Mouse (Mus musculus) CH12.LX (cell line): ENCODE data around the gene Coro2b. TPM values are rescaled to one million over a fixed set of nuclear protein-coding genes. Genes with fewer than 3 reads are reported as not detected.

Experiments
- DNase-seq: peaks from one replicate; pipeline ENCODE4 v3.0.0-alpha.2; 2013; ENCODE audit errors: extremely low read depth
- H3K27ac ChIP-seq: 2 replicates; pipeline ENCODE4 v1.5.1; 2012; ENCODE audit warnings: low read depth, mild to moderate bottlenecking, control low read depth, moderate library complexity; ENCODE audit not compliant: insufficient read depth
- H3K27me3 ChIP-seq: replicated peaks from 2 replicates; pipeline ENCODE3; 2012; ENCODE audit warnings: inconsistent platforms
- H3K36me3 ChIP-seq, 2 experiments: replicated peaks in 1 of 2; 2 replicates each; pipeline versions ENCODE3 to v1.6.1; 2012; ENCODE audit warnings: inconsistent platforms in 1 of 2, low read length in 1 of 2, mild to moderate bottlenecking in 1 of 2, mixed read lengths in 1 of 2, moderate library complexity in 1 of 2; ENCODE audit not compliant: control insufficient read depth in 1 of 2, insufficient read depth in 1 of 2
- H3K4me1 ChIP-seq, 2 experiments: 2 replicates each; pipeline ENCODE4 v1.6.1; 2012; ENCODE audit warnings: inconsistent platforms in 1 of 2, moderate library complexity in 1 of 2; ENCODE audit not compliant: insufficient read depth in 2 of 2, control insufficient read depth in 1 of 2
- H3K4me2 ChIP-seq: 2 replicates; pipeline ENCODE4 v1.6.1; 2012; ENCODE audit warnings: low read depth, mild to moderate bottlenecking, control low read depth; ENCODE audit not compliant: poor library complexity, insufficient read depth, severe bottlenecking
- H3K4me3 ChIP-seq, 3 experiments: fragments of 150-350 bp in 1 of 3; sonication (generic) in 1 of 3; replicated peaks in 1 of 3; 2 replicates each; pipeline versions ENCODE3 to v1.5.1; 2011 to 2012; ENCODE audit warnings: low read depth in 2 of 3, low read length in 2 of 3, mild to moderate bottlenecking in 2 of 3, moderate library complexity in 2 of 3, control low read depth in 1 of 3, improper control_type of control experiment in 1 of 3, inconsistent platforms in 1 of 3, mixed read lengths in 1 of 3; ENCODE audit not compliant: poor library complexity in 1 of 3
- H3K79me2 ChIP-seq: replicated peaks from 2 replicates; pipeline ENCODE4 v1.6.1; 2012; ENCODE audit warnings: mild to moderate bottlenecking, moderate library complexity; ENCODE audit not compliant: control insufficient read depth, poor library complexity, insufficient read depth, severe bottlenecking; ENCODE audit errors: extremely low read depth
- H3K9ac ChIP-seq: 2 replicates; pipeline ENCODE4 v1.6.1; 2012; ENCODE audit warnings: low read depth, mild to moderate bottlenecking, control low read depth, moderate library complexity; ENCODE audit not compliant: insufficient read depth
- H3K9me3 ChIP-seq: replicated peaks from 2 replicates; pipeline ENCODE3; 2012; ENCODE audit warnings: low read length, inconsistent platforms, mixed read lengths
- CHD1 ChIP-seq: IDR thresholded peaks from 2 replicates; pipeline ENCODE4 v1.6.1; 2012; ENCODE audit warnings: low read depth, low read length, improper control_type of control experiment, inconsistent platforms
- CTCF ChIP-seq, 2 experiments: IDR thresholded peaks in 1 of 2; conservative IDR thresholded peaks in 1 of 2; 2 replicates each; pipeline ENCODE4 v1.5.1; 2011 to 2012; ENCODE audit warnings: low read depth in 2 of 2, low read length in 2 of 2, improper control_type of control experiment in 1 of 2, inconsistent platforms in 1 of 2, mild to moderate bottlenecking in 1 of 2, moderate library complexity in 1 of 2
- ELF1 ChIP-seq: IDR thresholded peaks from 2 replicates; pipeline ENCODE4 v1.6.1; 2014; ENCODE audit warnings: low read depth, mild to moderate bottlenecking, inconsistent platforms, low read length, improper control_type of control experiment
- EP300 ChIP-seq: IDR thresholded peaks from 2 replicates; pipeline ENCODE4 v1.6.1; 2011; ENCODE audit warnings: low read length, improper control_type of control experiment
- ETS1 ChIP-seq: conservative IDR thresholded peaks from 2 replicates; pipeline ENCODE4 v1.6.1; 2012; ENCODE audit warnings: low read depth, mild to moderate bottlenecking, inconsistent platforms, low read length, improper control_type of control experiment, moderate library complexity
- GABPA ChIP-seq: IDR thresholded peaks from 2 replicates; pipeline ENCODE4 v1.6.1; 2012; ENCODE audit warnings: low read depth, low read length, improper control_type of control experiment, inconsistent platforms; ENCODE audit not compliant: insufficient replicate concordance
- HCFC1 ChIP-seq: IDR thresholded peaks from 2 replicates; pipeline ENCODE4 v1.6.1; 2012; ENCODE audit warnings: low read depth, mild to moderate bottlenecking, inconsistent platforms, low read length, improper control_type of control experiment
- IRF4 ChIP-seq: IDR thresholded peaks from 2 replicates; pipeline ENCODE4 v1.6.1; 2014; ENCODE audit warnings: low read depth, mild to moderate bottlenecking, inconsistent platforms, low read length, improper control_type of control experiment
- KAT2A ChIP-seq: IDR thresholded peaks from 2 replicates; pipeline ENCODE4 v1.6.1; 2012; ENCODE audit warnings: low read length, improper control_type of control experiment, inconsistent platforms; ENCODE audit not compliant: insufficient replicate concordance
- MAFK ChIP-seq: IDR thresholded peaks from 2 replicates; pipeline ENCODE4 v1.6.1; 2011; ENCODE audit warnings: low read length, improper control_type of control experiment; ENCODE audit not compliant: insufficient replicate concordance
- MAX ChIP-seq: IDR thresholded peaks from 2 replicates; pipeline ENCODE4 v1.6.1; 2011; ENCODE audit warnings: low read length, improper control_type of control experiment
- MAZ ChIP-seq: IDR thresholded peaks from 2 replicates; pipeline ENCODE4 v1.6.1; 2012; ENCODE audit warnings: low read depth, mild to moderate bottlenecking, inconsistent platforms, low read length, improper control_type of control experiment, moderate library complexity
- MEF2A ChIP-seq: IDR thresholded peaks from 2 replicates; pipeline ENCODE4 v1.6.1; 2014; ENCODE audit warnings: low read depth, mild to moderate bottlenecking, inconsistent platforms, low read length, improper control_type of control experiment, borderline replicate concordance
- MXI1 ChIP-seq: IDR thresholded peaks from 2 replicates; pipeline ENCODE4 v1.6.1; 2011; ENCODE audit warnings: mild to moderate bottlenecking, low read depth, low read length, improper control_type of control experiment
- MYC ChIP-seq: IDR thresholded peaks from 2 replicates; pipeline ENCODE4 v1.6.1; 2011; ENCODE audit warnings: low read depth, mild to moderate bottlenecking, improper control_type of control experiment, low read length
- NELFE ChIP-seq: IDR thresholded peaks from 2 replicates; pipeline ENCODE4 v1.6.1; 2011; ENCODE audit warnings: low read depth, low read length, improper control_type of control experiment
- PAX5 ChIP-seq: IDR thresholded peaks from 2 replicates; pipeline ENCODE4 v1.6.1; 2012; ENCODE audit warnings: low read length, inconsistent platforms, mixed read lengths
- POLR2A ChIP-seq: IDR thresholded peaks from 2 replicates; pipeline ENCODE4 v1.6.1; 2011; ENCODE audit warnings: low read depth, mild to moderate bottlenecking, improper control_type of control experiment, low read length
- RCOR1 ChIP-seq: conservative IDR thresholded peaks from 2 replicates; pipeline ENCODE4 v1.6.1; 2012; ENCODE audit warnings: low read depth, mild to moderate bottlenecking, inconsistent platforms, low read length, improper control_type of control experiment
- UBTF ChIP-seq: IDR thresholded peaks from 2 replicates; pipeline ENCODE4 v1.6.1; 2012; ENCODE audit warnings: low read depth, mild to moderate bottlenecking, inconsistent platforms, low read length, improper control_type of control experiment, moderate library complexity
- USF1 ChIP-seq: IDR thresholded peaks from 2 replicates; pipeline ENCODE4 v1.6.1; 2014; ENCODE audit warnings: low read depth, mild to moderate bottlenecking, inconsistent platforms, low read length, improper control_type of control experiment
- USF2 ChIP-seq: conservative IDR thresholded peaks from 2 replicates; pipeline ENCODE4 v1.6.1; 2011; ENCODE audit warnings: low read depth, low read length, improper control_type of control experiment
- ZMIZ1 ChIP-seq: IDR thresholded peaks from 2 replicates; pipeline ENCODE4 v1.6.1; 2012; ENCODE audit warnings: low read depth, mild to moderate bottlenecking, inconsistent platforms, low read length, improper control_type of control experiment
- dilution Hi-C: fragments of 300-500 bp; cut with MboI; formaldehyde crosslinking; loops from 2 replicates; pipeline ENCODE4 v1.14.3; 2020; ENCODE audit warnings: low sequenced_read_pairs; ENCODE audit not compliant: extremely low pct_unique_long_range_greater_than_20kb, extremely low pct_ligation_motif_present
- in situ Hi-C: fragments of 300-500 bp; cut with MboI; formaldehyde crosslinking; loops from 3 replicates; pipeline ENCODE4 v1.14.3; 2019; ENCODE audit warnings: low sequenced_read_pairs, low pct_ligation_motif_present, low pct_unique_long_range_greater_than_20kb, mixed read lengths
- polyA plus RNA-seq: library from polyadenylated mRNA; unstranded; fragments of >175 nt; gene quantifications from 2 replicates; pipeline ENCODE4 v1.2.1, GENCODE M21; 2012; ENCODE audit warnings: low read depth; ENCODE audit not compliant: insufficient read length
- total RNA-seq, 2 experiments: library from RNA; depleted of rRNA; stranded (reverse); fragments of 300-350 nt in 1 of 2; fragments of >200 nt in 1 of 2; gene quantifications; 2 replicates each; pipeline ENCODE4 v1.2.3; 2012 to 2014

Gene Coro2b
- total and polyA plus RNA-seq, 3 experiments = 0.77 to 3.2 (median 0.85) TPM

DNA sequence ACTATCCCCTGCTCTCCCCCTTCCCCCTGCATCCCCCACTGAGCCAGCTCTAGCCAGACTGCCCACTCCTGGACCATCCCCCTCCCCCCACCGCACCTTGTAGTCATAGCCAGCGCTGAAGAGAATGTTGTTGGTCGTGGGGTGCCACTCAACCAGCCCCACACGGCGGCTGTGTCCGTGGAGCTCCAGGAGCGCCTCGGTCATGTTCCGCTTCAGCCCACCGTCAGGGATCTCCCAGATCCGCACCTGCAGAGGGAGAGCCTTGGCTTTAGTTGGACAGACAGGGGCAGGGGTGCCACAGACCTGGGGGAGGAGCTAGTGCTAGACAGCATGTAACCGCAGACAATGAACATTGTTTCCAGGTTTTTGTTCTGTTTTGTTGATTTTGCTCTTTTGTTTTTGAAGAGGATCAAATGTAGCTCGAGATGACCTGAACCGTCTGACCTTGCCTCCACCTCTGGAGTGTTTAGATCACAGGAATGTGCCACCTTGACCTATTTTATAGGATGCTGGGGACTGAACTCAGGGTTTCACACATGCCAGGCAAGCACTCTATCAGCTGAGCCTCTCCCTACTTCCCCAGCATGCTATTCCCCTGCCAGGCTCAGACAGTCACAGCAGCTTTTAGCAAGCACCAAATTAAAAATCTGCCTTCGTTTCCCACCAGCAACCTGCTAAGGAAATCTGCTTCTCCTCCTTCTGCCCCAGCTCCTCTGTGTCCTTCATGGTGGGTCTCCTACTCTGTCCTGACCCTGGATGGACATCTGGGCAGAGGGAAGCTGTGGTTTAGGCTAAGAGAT is 104.4 kb downstream of the Coro2b start:
- Histone ChIP-seq H3K36me3 (peaks cover 0 to 19% of the 10 kb centered on the region in 2 experiments), H3K9me3 (no peaks in the 10 kb centered on the region), H3K4me3 (no peak overlapping the region), H3K4me2 (no peak overlapping the region), H3K9ac (no peak overlapping the region), H3K27me3 (no peaks in the 10 kb centered on the region), H3K4me1 (no peaks in the 10 kb centered on the region), H3K79me2 (no peaks in the 10 kb centered on the region), H3K27ac (no peak overlapping the region)
- dilution Hi-C loops (no loop called here), in situ Hi-C loops (no loop called here)
- no peak for DNase-seq
- TF ChIP-seq USF2 = no peak
- TF ChIP-seq CHD1 = no peak
- no peak for TF ChIP-seq KAT2A
- no peak for TF ChIP-seq USF1
- no peak for TF ChIP-seq MAZ
- no peak for TF ChIP-seq MAFK
- TF ChIP-seq UBTF = no peak
- TF ChIP-seq CTCF (conservative IDR thresholded peaks at IDR 0.05 in 1 of 2, IDR thresholded peaks at IDR 0.05 in 1 of 2; ENCODE audit: low read depth in 2 of 2, low read length in 2 of 2) = no peak
- no peak for TF ChIP-seq ETS1
- TF ChIP-seq ELF1 = no peak
- no peak for TF ChIP-seq ZMIZ1
- TF ChIP-seq RCOR1 = no peak
- no peak for TF ChIP-seq MEF2A
- TF ChIP-seq MYC = no peak
- no peak for TF ChIP-seq MAX

DNA sequence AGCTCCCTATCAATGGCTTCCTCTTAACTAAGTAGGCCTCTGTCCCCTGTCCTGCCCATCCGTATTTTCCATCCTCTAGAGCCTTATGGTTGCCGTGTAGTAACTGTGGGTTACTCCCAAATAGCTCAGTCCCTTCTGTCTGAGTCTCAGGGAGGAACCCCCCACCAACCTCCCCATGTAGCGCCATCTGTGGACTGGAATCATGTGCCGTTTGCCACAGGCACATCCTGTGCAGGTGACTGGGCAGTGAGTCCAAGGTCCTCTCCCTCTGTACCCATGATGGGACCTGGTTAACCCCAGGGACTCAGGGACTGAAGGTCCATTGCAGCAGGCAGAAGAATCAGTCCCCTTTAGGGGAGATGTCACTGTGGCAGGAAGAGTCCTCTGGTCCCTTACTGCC is 106.1 kb downstream of the Coro2b start:
- Histone ChIP-seq H3K27me3 (no peaks in the 10 kb centered on the region), H3K36me3 (peaks cover 0 to 20% of the 10 kb centered on the region in 2 experiments), H3K27ac (no peak overlapping the region), H3K4me1 (peaks cover 0 to 8% of the 10 kb centered on the region in 2 experiments; a peak in 2 of 4 replicates), H3K4me3 (no peak overlapping the region), H3K79me2 (no peaks in the 10 kb centered on the region), H3K9me3 (no peaks in the 10 kb centered on the region), H3K9ac (no peak overlapping the region), H3K4me2 (no peak overlapping the region)
- no peak for DNase-seq
- dilution Hi-C loops = no loop called here
- TF ChIP-seq GABPA (no peak), IRF4 (no peak), USF2 (no peak), RCOR1 (no peak), EP300 (no peak), PAX5 (no peak), HCFC1 (no peak), NELFE (no peak), MAX (no peak), POLR2A (no peak), UBTF (no peak), ZMIZ1 (no peak), CTCF (conservative IDR thresholded peaks at IDR 0.05 in 1 of 2, IDR thresholded peaks at IDR 0.05 in 1 of 2; ENCODE audit: low read depth in 2 of 2, low read length in 2 of 2) (no peak), CHD1 (no peak), MXI1 (no peak)
- in situ Hi-C loops = no loop called here
